Mouse (Mus musculus): ENCODE results near the gene Zfp286. TPM values are rescaled to one million over a fixed set of nuclear protein-coding genes. Genes with fewer than 3 reads are reported as not detected.

Zfp286 gene
- total and polyA plus RNA-seq, 3 experiments: not detected

DNA sequence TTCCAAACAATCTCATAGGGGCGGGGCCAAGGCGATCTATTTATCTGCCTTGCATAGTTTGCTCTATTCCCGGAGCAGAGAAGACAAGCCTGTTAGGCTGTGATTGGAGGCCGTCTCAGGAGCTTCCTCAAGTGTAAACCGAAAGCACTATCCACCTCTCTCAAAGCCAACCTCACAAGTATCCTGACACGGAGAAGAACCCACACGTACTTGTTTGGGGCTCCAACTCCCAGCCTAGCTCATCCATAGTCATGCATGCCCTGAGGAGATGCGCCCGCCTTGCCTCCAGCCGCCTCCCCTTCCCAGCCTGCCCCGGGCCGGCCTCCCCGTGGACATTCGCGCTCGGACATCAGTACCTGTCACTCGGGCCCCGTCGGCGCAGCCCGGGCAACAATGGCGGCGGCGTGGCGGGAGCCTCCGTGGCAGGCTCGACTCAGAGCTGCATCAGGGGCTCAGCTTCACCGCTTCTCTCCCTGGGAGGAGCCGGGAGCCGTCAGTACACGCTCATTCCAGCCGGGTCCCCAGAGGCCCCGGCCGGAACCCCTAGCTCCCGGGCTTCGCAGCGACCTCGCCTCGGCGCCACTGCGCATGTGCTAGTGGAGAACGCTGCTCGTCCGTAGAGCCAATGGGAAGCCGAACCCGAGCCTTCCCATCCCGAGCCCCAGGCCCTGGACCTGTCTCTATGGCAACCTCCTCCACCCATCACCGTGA lies 57.8 kb downstream of the Zfp286 start, which contains the start of gene Zfp287:
Zfp287 (minus strand) TSS at position 595 of the 711 bp plus-strand sequence.
- DNase-seq (ENCODE audit: low read depth, low spot score): no peak
- H3K27ac ChIP-seq (ENCODE audit: control insufficient read depth, low read depth, low read length): no peak within 1 kb of the TSS
- H3K9me3 ChIP-seq (replicated peaks; ENCODE audit: insufficient read depth, low read length): no peaks in the 10 kb centered on the region; the same call in 1 of the 2 replicates
- no peak for TF ChIP-seq POLR2A (IDR thresholded peaks at IDR 0.05; ENCODE audit: control insufficient read depth in 1 of 2, insufficient read depth in 1 of 2, low read depth in 1 of 2, low read length in 2 of 2, poor library complexity in 1 of 2)
- no peak for TF ChIP-seq GATA1 (IDR thresholded peaks at IDR 0.05; ENCODE audit: low read depth, low read length)
- TF ChIP-seq ZMIZ1 (IDR thresholded peaks at IDR 0.05; ENCODE audit: low read depth, low read length): no peak
- no peak for TF ChIP-seq CHD1 (IDR thresholded peaks at IDR 0.05; ENCODE audit: low read depth, low read length)
- TF ChIP-seq HCFC1 (IDR thresholded peaks at IDR 0.05; ENCODE audit: low read depth, low read length): no peak
- TF ChIP-seq ZNF384 (IDR thresholded peaks at IDR 0.05; ENCODE audit: low read depth, low read length): no peak
- no peak for TF ChIP-seq MYB (IDR thresholded peaks at IDR 0.05; ENCODE audit: low read depth, low read length)
- TF ChIP-seq POLR2AphosphoS2 (IDR thresholded peaks at IDR 0.05; ENCODE audit: low read length): no peak
- no peak for TF ChIP-seq ZC3H11A (IDR thresholded peaks at IDR 0.05; ENCODE audit: low read depth, low read length)
- TF ChIP-seq USF2 (IDR thresholded peaks at IDR 0.05; ENCODE audit: borderline replicate concordance in 1 of 2, insufficient read depth in 1 of 2, low read depth in 1 of 2, low read length in 2 of 2): no peak
- no peak for TF ChIP-seq POLR2AphosphoS5 (IDR thresholded peaks at IDR 0.05; ENCODE audit: borderline replicate concordance, low read depth, low read length)
- no peak for TF ChIP-seq EP300 (IDR thresholded peaks at IDR 0.05; ENCODE audit: low read depth in 1 of 2, low read length in 2 of 2)
- H3K4me1 ChIP-seq (ENCODE audit: control insufficient read depth in 1 of 2, insufficient read depth in 2 of 2, low read length in 2 of 2): no peaks in the 10 kb centered on the region
- H3K27me3 ChIP-seq (ENCODE audit: control insufficient read depth in 1 of 2, insufficient read depth in 2 of 2, low read length in 2 of 2): peaks cover 8 to 12% of the 10 kb centered on the region in 2 experiments
- no peaks in the 10 kb centered on the region for H3K36me3 ChIP-seq (ENCODE audit: control insufficient read depth in 1 of 2, insufficient read depth in 2 of 2, low read length in 2 of 2)
- no peak within 1 kb of the TSS for H3K9ac ChIP-seq (ENCODE audit: control insufficient read depth, low read depth, low read length, poor library complexity, severe bottlenecking)
- H3K79me2 ChIP-seq (ENCODE audit: control insufficient read depth, insufficient read depth, low read length, poor library complexity): no peaks in the 10 kb centered on the region
- H3K4me3 ChIP-seq (ENCODE audit: control insufficient read depth in 1 of 2, insufficient read depth in 1 of 2, low read depth in 2 of 2, low read length in 2 of 2): no peak within 1 kb of the TSS

DNA sequence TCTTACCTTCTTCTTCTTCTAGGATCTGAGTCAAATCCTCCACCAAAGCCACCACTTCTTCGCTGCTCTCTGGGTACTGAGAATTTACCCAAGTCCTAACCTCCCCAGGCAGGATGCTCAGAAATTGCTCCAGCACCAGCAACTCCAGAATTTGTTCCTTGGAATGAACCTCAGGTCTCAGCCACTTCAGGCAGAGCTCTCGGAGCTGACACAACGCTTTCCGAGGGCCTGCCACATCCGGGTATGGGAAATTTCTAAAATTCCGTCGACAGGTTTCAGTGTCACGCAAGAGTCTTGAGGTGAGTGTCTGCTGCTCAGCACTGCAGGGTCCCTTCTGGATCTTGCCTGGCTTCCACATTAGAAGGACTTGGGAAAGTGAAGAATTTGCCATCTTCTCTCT lies 61.0 kb downstream of the Zfp286 start:
- H3K4me1 ChIP-seq (ENCODE audit: control insufficient read depth in 1 of 2, insufficient read depth in 2 of 2, low read length in 2 of 2): no peaks in the 10 kb centered on the region
- DNase-seq (ENCODE audit: low read depth, low spot score): no peak
- H3K27ac ChIP-seq (ENCODE audit: control insufficient read depth, low read depth, low read length): no peak overlapping the region
- no peak for TF ChIP-seq USF2 (IDR thresholded peaks at IDR 0.05; ENCODE audit: borderline replicate concordance in 1 of 2, insufficient read depth in 1 of 2, low read depth in 1 of 2, low read length in 2 of 2)
- no peak for TF ChIP-seq HCFC1 (IDR thresholded peaks at IDR 0.05; ENCODE audit: low read depth, low read length)
- no peak for TF ChIP-seq POLR2AphosphoS2 (IDR thresholded peaks at IDR 0.05; ENCODE audit: low read length)
- no peaks in the 10 kb centered on the region; the same call in 1 of the 2 replicates for H3K9me3 ChIP-seq (replicated peaks; ENCODE audit: insufficient read depth, low read length)
- no peak overlapping the region for H3K4me3 ChIP-seq (ENCODE audit: control insufficient read depth in 1 of 2, insufficient read depth in 1 of 2, low read depth in 2 of 2, low read length in 2 of 2)
- no peak overlapping the region for H3K9ac ChIP-seq (ENCODE audit: control insufficient read depth, low read depth, low read length, poor library complexity, severe bottlenecking)
- H3K27me3 ChIP-seq (ENCODE audit: control insufficient read depth in 1 of 2, insufficient read depth in 2 of 2, low read length in 2 of 2): peaks cover 5 to 8% of the 10 kb centered on the region in 2 experiments
- no peaks in the 10 kb centered on the region for H3K36me3 ChIP-seq (ENCODE audit: control insufficient read depth in 1 of 2, insufficient read depth in 2 of 2, low read length in 2 of 2)
- no peaks in the 10 kb centered on the region for H3K79me2 ChIP-seq (ENCODE audit: control insufficient read depth, insufficient read depth, low read length, poor library complexity)

DNA sequence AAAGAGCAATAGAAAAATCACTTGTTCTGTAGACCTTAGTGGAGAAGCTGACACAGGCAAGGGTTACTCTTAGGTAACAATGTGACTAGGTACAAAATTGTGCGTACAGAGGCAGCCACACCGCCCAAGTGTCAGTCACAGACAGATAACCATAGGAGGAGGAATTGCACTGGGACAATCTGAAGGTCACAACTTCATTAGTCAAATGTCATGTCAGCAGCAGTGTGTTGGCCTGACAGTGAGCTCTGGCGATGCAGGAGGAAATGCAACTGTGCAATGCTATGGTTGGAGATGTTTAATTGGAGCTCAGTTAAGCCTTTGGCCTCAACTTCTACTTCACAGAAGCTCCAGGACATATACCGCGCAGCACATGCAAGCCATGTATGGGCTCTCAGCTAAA lies 78.6 kb downstream of the Zfp286 start:
- H3K36me3 ChIP-seq (ENCODE audit: control insufficient read depth in 1 of 2, insufficient read depth in 2 of 2, low read length in 2 of 2): no peaks in the 10 kb centered on the region
- no peaks in the 10 kb centered on the region for H3K9me3 ChIP-seq (replicated peaks; ENCODE audit: insufficient read depth, low read length)
- no peak for TF ChIP-seq MAZ (IDR thresholded peaks at IDR 0.05; ENCODE audit: low read depth, low read length)
- no peak for TF ChIP-seq TAL1 (IDR thresholded peaks at IDR 0.05; ENCODE audit: low read length)
- TF ChIP-seq MYB (IDR thresholded peaks at IDR 0.05; ENCODE audit: low read depth, low read length): no peak
- TF ChIP-seq KAT2A (conservative IDR thresholded peaks at IDR 0.05; ENCODE audit: low read depth, low read length): no peak
- TF ChIP-seq ELF1 (IDR thresholded peaks at IDR 0.05; ENCODE audit: low read depth, low read length): no peak
- no peak for TF ChIP-seq ZKSCAN1 (IDR thresholded peaks at IDR 0.05; ENCODE audit: low read depth, low read length)
- TF ChIP-seq USF1 (IDR thresholded peaks at IDR 0.05; ENCODE audit: low read depth, low read length): no peak
- no peak for TF ChIP-seq EP300 (IDR thresholded peaks at IDR 0.05; ENCODE audit: low read depth in 1 of 2, low read length in 2 of 2)
- TF ChIP-seq NELFE (IDR thresholded peaks at IDR 0.05; ENCODE audit: low read depth, low read length): no peak
- no peak for TF ChIP-seq ZC3H11A (IDR thresholded peaks at IDR 0.05; ENCODE audit: low read depth, low read length)
- TF ChIP-seq POLR2AphosphoS2 (IDR thresholded peaks at IDR 0.05; ENCODE audit: low read length): no peak
- TF ChIP-seq MAFK (IDR thresholded peaks at IDR 0.05; ENCODE audit: borderline replicate concordance, low read depth, low read length): no peak
- no peak for TF ChIP-seq POLR2A (IDR thresholded peaks at IDR 0.05; ENCODE audit: control insufficient read depth in 1 of 2, insufficient read depth in 1 of 2, low read depth in 1 of 2, low read length in 2 of 2, poor library complexity in 1 of 2)
- no peak for TF ChIP-seq TBP (IDR thresholded peaks at IDR 0.05; ENCODE audit: low read depth, low read length)
- TF ChIP-seq POLR2AphosphoS5 (IDR thresholded peaks at IDR 0.05; ENCODE audit: borderline replicate concordance, low read depth, low read length): no peak
- H3K79me2 ChIP-seq (ENCODE audit: control insufficient read depth, insufficient read depth, low read length, poor library complexity): no peaks in the 10 kb centered on the region
- no peak for DNase-seq (ENCODE audit: low read depth, low spot score)
- H3K4me3 ChIP-seq (ENCODE audit: control insufficient read depth in 1 of 2, insufficient read depth in 1 of 2, low read depth in 2 of 2, low read length in 2 of 2): no peak overlapping the region
- H3K27me3 ChIP-seq (ENCODE audit: control insufficient read depth in 1 of 2, insufficient read depth in 2 of 2, low read length in 2 of 2): peaks cover 5 to 17% of the 10 kb centered on the region in 2 experiments
- H3K27ac ChIP-seq (ENCODE audit: control insufficient read depth, low read depth, low read length): no peak overlapping the region
- no peaks in the 10 kb centered on the region for H3K4me1 ChIP-seq (ENCODE audit: control insufficient read depth in 1 of 2, insufficient read depth in 2 of 2, low read length in 2 of 2)
- H3K9ac ChIP-seq (ENCODE audit: control insufficient read depth, low read depth, low read length, poor library complexity, severe bottlenecking): no peak overlapping the region
